Mouse (Mus musculus) midbrain, embryonic 11.5 days (tissue): ENCODE results near the gene Psenen. TPM values are rescaled to one million over a fixed set of nuclear protein-coding genes. Genes with fewer than 3 reads are reported as not detected.

Experiments used
- ATAC-seq: fragments of 200-750 bp; cut with Nextera tagmentation; 2 replicates; pipeline ENCODE4 v1.8.0; 2017; ENCODE audit warnings: moderate TSS enrichment, moderate library complexity; ENCODE audit not compliant: low FRiP score
- DNase-seq: peaks from one replicate; pipeline ENCODE4 v3.0.0; 2015; ENCODE audit warnings: low spot score; ENCODE audit errors: missing footprints
- H3K27ac ChIP-seq: fragments of 300-500 bp; sonication (generic); 2 replicates; pipeline ENCODE4 v1.5.1; 2014; ENCODE audit warnings: low read depth, low read length
- H3K27me3 ChIP-seq: fragments of 300-500 bp; sonication (generic); 2 replicates; pipeline ENCODE4 v1.6.1; 2014; ENCODE audit warnings: mild to moderate bottlenecking, low read length, moderate library complexity, mixed read lengths; ENCODE audit not compliant: control insufficient read depth, insufficient read depth
- H3K36me3 ChIP-seq: fragments of 300-500 bp; sonication (generic); 2 replicates; pipeline ENCODE4 v1.6.1; 2014; ENCODE audit warnings: mild to moderate bottlenecking, low read length, moderate library complexity, mixed read lengths; ENCODE audit not compliant: control insufficient read depth, insufficient read depth
- H3K4me1 ChIP-seq: fragments of 300-500 bp; sonication (generic); 2 replicates; pipeline ENCODE4 v1.6.1; 2014; ENCODE audit warnings: low read length; ENCODE audit not compliant: control insufficient read depth, insufficient read depth
- H3K4me2 ChIP-seq: fragments of 300-500 bp; sonication (generic); 2 replicates; pipeline ENCODE4 v1.6.1; 2014; ENCODE audit warnings: mild to moderate bottlenecking, moderate library complexity
- H3K4me3 ChIP-seq: fragments of 300-500 bp; sonication (generic); 2 replicates; pipeline ENCODE4 v1.5.1; 2014; ENCODE audit warnings: low read depth, low read length
- H3K9ac ChIP-seq: fragments of 300-500 bp; sonication (generic); 2 replicates; pipeline ENCODE4 v1.6.1; 2014; ENCODE audit warnings: low read length
- H3K9me3 ChIP-seq: fragments of 300-500 bp; sonication (generic); 2 replicates; pipeline ENCODE4 v1.6.1; 2016; ENCODE audit warnings: low read length; ENCODE audit not compliant: control insufficient read depth
- WGBS: fragments of 180-500 bp; shearing (Covaris S2); extraction: QIAGEN DNeasy Blood & Tissue Kit; methylation state at CpG from one replicate; pipeline ENCODE4 v1.1.7; 2014; 5-methylcytosine and 5-hydroxymethylcytosine counted together
- polyA plus RNA-seq: library from polyadenylated mRNA; unstranded; fragments of >200 nt; fragmentation: Nextera tagmentation; extraction: Ambion mirVana; gene quantifications from 2 replicates; pipeline ENCODE4 v1.2.1, GENCODE M21; 2014

Psenen gene
- polyA plus RNA-seq, 1 experiment from 2014 or later: 110 TPM

- Histone ChIP-seq H3K4me1 (no peaks in the 10 kb centered on the region), H3K4me3 (no peak overlapping the region), H3K36me3 (no peaks in the 10 kb centered on the region), H3K4me2 (no peak overlapping the region), H3K9me3 (no peaks in the 10 kb centered on the region), H3K27ac (no peak overlapping the region), H3K27me3 (no peaks in the 10 kb centered on the region), H3K9ac (peak overlapping the region; percentile 22; the same call in 1 of the 2 replicates)
- DNase-seq (no peak), ATAC-seq (no peak)
- 68% methylated on average over 7 of the region's 7 CpGs for WGBS
Observed at GRCm38 (mm10) chr7:30600651-30601050, 37.2 kb upstream of the Psenen start.

GRCm38 (mm10) chr7:30599933-30600353 is 36.5 kb upstream of the Psenen start:
- H3K27me3 ChIP-seq: no peaks in the 10 kb centered on the region
- H3K36me3 ChIP-seq: no peaks in the 10 kb centered on the region
- ATAC-seq (peak; percentile 99), DNase-seq (peak; percentile 89)
- H3K4me3 ChIP-seq: no peak overlapping the region
- no peak overlapping the region for H3K27ac ChIP-seq
- no peaks in the 10 kb centered on the region for H3K9me3 ChIP-seq
- no peak overlapping the region for H3K9ac ChIP-seq
- WGBS: 2% methylated on average over 16 of the region's 16 CpGs
- peak overlapping the region; percentile 15; the same call in 1 of the 2 replicates for H3K4me2 ChIP-seq
- no peaks in the 10 kb centered on the region for H3K4me1 ChIP-seq

GRCm38 (mm10) chr7:30598786-30599185 is 35.4 kb upstream of the Psenen start, which contains the start of gene Zbtb32:
Zbtb32 (minus strand) TSS chr7:30598909.
- Histone ChIP-seq H3K27me3 (no peaks in the 10 kb centered on the region), H3K9me3 (no peaks in the 10 kb centered on the region), H3K27ac (no peak within 1 kb of the TSS), H3K9ac (no peak within 1 kb of the TSS), H3K4me1 (no peaks in the 10 kb centered on the region), H3K4me2 (peak within 1 kb of the TSS; percentile 9; the same call in 1 of the 2 replicates), H3K36me3 (no peaks in the 10 kb centered on the region), H3K4me3 (no peak within 1 kb of the TSS)
- no peak for ATAC-seq
- 94% methylated on average over 12 of the region's 12 CpGs for WGBS
- DNase-seq: peak; percentile 39

- no peak for ATAC-seq
- WGBS: 80% methylated on average over 5 of the region's 5 CpGs
- H3K4me2 ChIP-seq: no peak overlapping the region
Observed at GRCm38 (mm10) chr7:30596811-30597210, 33.4 kb upstream of the Psenen start.

GRCm38 (mm10) chr7:30596093-30596492 is 32.7 kb upstream of the Psenen start:
- Histone ChIP-seq H3K4me1 (no peaks in the 10 kb centered on the region), H3K27ac (no peak overlapping the region), H3K36me3 (no peaks in the 10 kb centered on the region), H3K4me2 (no peak overlapping the region), H3K27me3 (no peaks in the 10 kb centered on the region), H3K4me3 (no peak overlapping the region), H3K9me3 (no peaks in the 10 kb centered on the region), H3K9ac (no peak overlapping the region)
- ATAC-seq (no peak), DNase-seq (no peak)
- WGBS: 85% methylated on average over 5 of the region's 5 CpGs

More at GRCm38 (mm10) chr7:30596811-30597210, 33.4 kb upstream of the Psenen start:
- no peaks in the 10 kb centered on the region for H3K4me1 ChIP-seq
- H3K27me3 ChIP-seq: no peaks in the 10 kb centered on the region
- no peak overlapping the region for H3K27ac ChIP-seq
- no peak overlapping the region for H3K9ac ChIP-seq
- peak; percentile 26 for DNase-seq
- H3K36me3 ChIP-seq: no peaks in the 10 kb centered on the region
- no peak overlapping the region for H3K4me3 ChIP-seq
- no peaks in the 10 kb centered on the region for H3K9me3 ChIP-seq

DNA sequence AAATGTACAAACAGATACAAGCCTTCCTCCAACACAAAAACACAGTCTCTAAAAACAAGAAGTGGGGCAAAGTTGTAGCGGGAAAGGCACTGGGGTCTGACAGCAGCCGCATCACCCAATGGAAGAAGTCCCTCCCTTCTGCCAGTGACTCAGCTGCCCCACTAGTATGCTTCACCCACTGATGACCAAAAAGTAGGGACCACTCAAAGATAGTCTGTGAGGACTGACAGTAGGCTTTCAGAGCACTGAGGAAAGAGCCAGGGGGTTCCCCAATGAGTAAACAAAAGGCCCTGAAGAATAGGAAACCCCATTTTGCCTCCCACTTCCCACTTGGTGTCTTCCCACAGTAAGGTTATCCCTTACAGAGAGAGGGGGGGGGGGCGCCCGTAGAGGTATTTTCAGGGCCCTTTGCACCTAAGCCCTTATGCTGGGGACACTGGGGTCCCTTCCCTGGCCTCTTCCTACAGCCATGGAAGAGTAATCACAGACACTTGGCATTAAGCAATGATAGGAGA is 31.1 kb upstream of the Psenen start:
- Histone ChIP-seq H3K27ac (no peak overlapping the region), H3K36me3 (no peaks in the 10 kb centered on the region), H3K9ac (no peak overlapping the region), H3K4me2 (no peak overlapping the region), H3K4me3 (no peak overlapping the region), H3K9me3 (no peaks in the 10 kb centered on the region), H3K27me3 (no peaks in the 10 kb centered on the region), H3K4me1 (peaks cover 5% of the 10 kb centered on the region; the same call in 1 of the 2 replicates)
- ATAC-seq (no peak), DNase-seq (peak; percentile 12)
- 73% methylated on average over 4 of the region's 4 CpGs for WGBS

DNA sequence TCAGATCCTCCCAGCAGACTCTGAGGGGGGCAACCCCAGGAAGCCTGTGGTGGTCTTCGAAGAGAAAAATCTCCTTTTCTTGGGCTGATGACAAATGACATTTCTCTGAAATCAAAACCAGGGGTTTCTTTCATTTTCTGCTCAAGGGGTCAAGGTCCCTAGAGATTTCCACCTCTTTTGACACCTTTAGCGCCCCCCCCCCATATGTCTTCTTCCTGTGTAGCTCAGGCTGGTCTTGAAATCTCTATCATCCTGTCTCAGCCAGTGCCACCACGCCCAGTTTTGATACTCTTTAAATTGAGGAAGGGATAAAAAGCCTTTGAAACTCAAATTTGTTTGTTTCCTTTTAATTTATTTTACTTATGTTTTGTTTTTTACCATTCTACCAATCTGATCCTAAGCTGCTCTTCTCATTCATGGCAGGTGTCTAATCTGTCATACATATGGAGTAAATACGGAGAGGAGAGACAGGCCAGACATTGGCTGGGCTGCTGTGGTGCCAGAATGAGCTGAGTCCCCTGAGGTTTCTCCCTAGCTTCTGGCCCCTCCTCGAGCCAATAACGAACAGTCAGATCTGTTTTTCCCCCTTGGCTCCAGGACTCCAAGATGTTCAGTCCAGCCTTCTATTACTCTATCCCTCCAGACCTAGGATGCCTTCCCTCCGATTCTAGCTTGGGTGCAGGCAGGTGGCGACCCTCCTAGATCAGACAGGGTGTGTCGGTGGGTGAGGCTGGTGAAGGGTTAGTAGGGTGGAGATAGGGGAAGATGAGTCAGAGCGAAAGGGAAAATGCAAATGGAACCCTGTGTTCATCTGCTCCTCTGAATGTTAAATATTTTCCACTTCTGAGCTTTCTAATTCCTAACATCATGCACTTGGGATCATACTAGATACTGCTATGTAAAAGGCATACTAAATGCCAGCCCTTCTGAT is 30.4 kb upstream of the Psenen start:
- ATAC-seq: no peak
- Histone ChIP-seq H3K27me3 (no peaks in the 10 kb centered on the region), H3K9me3 (no peaks in the 10 kb centered on the region), H3K27ac (no peak overlapping the region), H3K9ac (no peak overlapping the region), H3K4me3 (no peak overlapping the region), H3K4me1 (peaks cover 5% of the 10 kb centered on the region; the same call in 1 of the 2 replicates), H3K4me2 (no peak overlapping the region), H3K36me3 (no peaks in the 10 kb centered on the region)
- peak; percentile 26 for DNase-seq
- 79% methylated on average over 10 of the region's 10 CpGs for WGBS

GRCm38 (mm10) chr7:30592772-30593423 is 29.5 kb upstream of the Psenen start:
- DNase-seq (peak; percentile 62), ATAC-seq (no peak)
- Histone ChIP-seq H3K9ac (no peak overlapping the region), H3K9me3 (no peaks in the 10 kb centered on the region), H3K27me3 (no peaks in the 10 kb centered on the region), H3K4me2 (no peak overlapping the region), H3K27ac (no peak overlapping the region), H3K4me3 (no peak overlapping the region), H3K36me3 (no peaks in the 10 kb centered on the region), H3K4me1 (peaks cover 5% of the 10 kb centered on the region; the same call in 1 of the 2 replicates)
- 65% methylated on average over 5 of the region's 5 CpGs for WGBS

GRCm38 (mm10) chr7:30591605-30591951 is 28.2 kb upstream of the Psenen start:
- peaks cover 1% of the 10 kb centered on the region; the same call in 1 of the 2 replicates for H3K36me3 ChIP-seq
- no peaks in the 10 kb centered on the region for H3K27me3 ChIP-seq
- no peak overlapping the region for H3K4me3 ChIP-seq
- no peak overlapping the region for H3K27ac ChIP-seq
- WGBS: 39% methylated on average over 4 of the region's 4 CpGs
- H3K4me2 ChIP-seq: no peak overlapping the region
- ATAC-seq (no peak), DNase-seq (no peak)
- no peaks in the 10 kb centered on the region for H3K9me3 ChIP-seq
- peaks cover 17% of the 10 kb centered on the region for H3K4me1 ChIP-seq
- H3K9ac ChIP-seq: no peak overlapping the region
